Mouse (Mus musculus): ENCODE measurements around the gene Efhc1.
"Not testable (repeated sequence)": the region's sequence is repeated elsewhere in the genome, so short reads cannot be mapped to it uniquely, and the experiment has no call there.

Efhc1 gene

GRCm38 (mm10) chr1:20951300-20951763 is at the start of gene Efhc1:
Gene Efhc1, plus strand, starts transcription at chr1:20951626.
- DNase-seq (ENCODE audit: low read depth), result no peak

- DNase-seq (ENCODE audit: low read depth), result no peak
Measured at GRCm38 (mm10) chr1:20905501-20906127, 45.8 kb upstream of the Efhc1 start.

GRCm38 (mm10) chr1:20906128-20906515 is 45.3 kb upstream of the Efhc1 start:
- DNase-seq (ENCODE audit: low read depth), result no peak

GRCm38 (mm10) chr1:20908541-20908940 is 42.9 kb upstream of the Efhc1 start:
- DNase-seq (ENCODE audit: low read depth), result peak; percentile 46

GRCm38 (mm10) chr1:20912115-20912514 is 39.3 kb upstream of the Efhc1 start:
- DNase-seq (ENCODE audit: low read depth), result no peak

- DNase-seq (ENCODE audit: low read depth), result peak; percentile 45
Measured at GRCm38 (mm10) chr1:20912527-20913171, 38.8 kb upstream of the Efhc1 start.

GRCm38 (mm10) chr1:20914769-20915168 is 36.7 kb upstream of the Efhc1 start:
- no peak for DNase-seq (ENCODE audit: low read depth)

GRCm38 (mm10) chr1:20915608-20916007 is 35.8 kb upstream of the Efhc1 start:
- DNase-seq (ENCODE audit: low read depth), result no peak

- DNase-seq (ENCODE audit: low read depth), result no peak
Measured at GRCm38 (mm10) chr1:20917496-20918050, 33.9 kb upstream of the Efhc1 start.

- no peak for DNase-seq (ENCODE audit: low read depth)
Measured at GRCm38 (mm10) chr1:20919728-20920127, 31.7 kb upstream of the Efhc1 start.

- DNase-seq (ENCODE audit: low read depth), result no peak
Measured at GRCm38 (mm10) chr1:20921081-20921528, 30.3 kb upstream of the Efhc1 start.

- DNase-seq (ENCODE audit: low read depth), result no peak
Measured at GRCm38 (mm10) chr1:20922612-20923399, 28.6 kb upstream of the Efhc1 start.

- DNase-seq (ENCODE audit: low read depth), result not testable (repeated sequence)
Measured at GRCm38 (mm10) chr1:20925324-20925723, 26.1 kb upstream of the Efhc1 start.

- peak; percentile 35 for DNase-seq (ENCODE audit: low read depth)
Measured at GRCm38 (mm10) chr1:20925926-20926325, 25.5 kb upstream of the Efhc1 start.

GRCm38 (mm10) chr1:20926376-20926775 is 25.1 kb upstream of the Efhc1 start:
- peak; percentile 31 for DNase-seq (ENCODE audit: low read depth)

- DNase-seq (ENCODE audit: low read depth), result peak; percentile 93
Measured at GRCm38 (mm10) chr1:20928487-20928886, 22.9 kb upstream of the Efhc1 start.

GRCm38 (mm10) chr1:20933457-20933856 is 18.0 kb upstream of the Efhc1 start:
- peak; percentile 84 for DNase-seq (ENCODE audit: low read depth)

GRCm38 (mm10) chr1:20935106-20935505 is 16.3 kb upstream of the Efhc1 start:
- peak; percentile 32 for DNase-seq (ENCODE audit: low read depth)

GRCm38 (mm10) chr1:20939046-20939445 is 12.4 kb upstream of the Efhc1 start:
- peak; percentile 72 for DNase-seq (ENCODE audit: low read depth)

- DNase-seq (ENCODE audit: low read depth), result no peak
Measured at GRCm38 (mm10) chr1:20940151-20940550, 11.3 kb upstream of the Efhc1 start.

GRCm38 (mm10) chr1:20941322-20941721 is 10.1 kb upstream of the Efhc1 start:
- no peak for DNase-seq (ENCODE audit: low read depth)

GRCm38 (mm10) chr1:20941857-20942256 is 9.6 kb upstream of the Efhc1 start:
- DNase-seq (ENCODE audit: low read depth), result no peak

All from 416B (cell line).